Mouse (Mus musculus): ENCODE results near the gene Kif11. TPM values are rescaled to one million over a fixed set of nuclear protein-coding genes. Genes with fewer than 3 reads are reported as not detected.

Gene Kif11
- total RNA-seq, 4 experiments from 2014 or later, result 0.53 to 0.89 (median 0.58) TPM

GRCm38 (mm10) chr19:37376841-37377240 lies 638 bp downstream of the Kif11 start:
- DNase-seq (ENCODE audit: low spot score in 2 of 2), result no peak

- no peak for DNase-seq (ENCODE audit: low spot score in 2 of 2)
Observed at GRCm38 (mm10) chr19:37377404-37377990, 1.3 kb downstream of the Kif11 start.

GRCm38 (mm10) chr19:37378816-37379215 lies 2.6 kb downstream of the Kif11 start:
- DNase-seq (ENCODE audit: low spot score in 2 of 2), result no peak

GRCm38 (mm10) chr19:37386126-37386525 lies 9.9 kb downstream of the Kif11 start:
- DNase-seq (ENCODE audit: low spot score in 2 of 2), result no peak

GRCm38 (mm10) chr19:37391869-37392268 lies 15.7 kb downstream of the Kif11 start:
- no peak for DNase-seq (ENCODE audit: low spot score in 2 of 2)

GRCm38 (mm10) chr19:37396279-37396678 lies 20.1 kb downstream of the Kif11 start:
- no peak for DNase-seq (ENCODE audit: low spot score in 2 of 2)

GRCm38 (mm10) chr19:37400936-37401335 lies 24.7 kb downstream of the Kif11 start:
- no peak for DNase-seq (ENCODE audit: low spot score in 2 of 2)

- DNase-seq (ENCODE audit: low spot score in 2 of 2), result no peak
Observed at GRCm38 (mm10) chr19:37418294-37418693, 42.1 kb downstream of the Kif11 start.

GRCm38 (mm10) chr19:37419613-37420012 lies 43.4 kb downstream of the Kif11 start:
- DNase-seq (ENCODE audit: low spot score in 2 of 2), result no peak

- DNase-seq (ENCODE audit: low spot score in 2 of 2), result no peak
Observed at GRCm38 (mm10) chr19:37428589-37428988, 52.4 kb downstream of the Kif11 start.

GRCm38 (mm10) chr19:37431139-37431756 lies 55.0 kb downstream of the Kif11 start:
- no peak for DNase-seq (ENCODE audit: low spot score in 2 of 2)

- DNase-seq (ENCODE audit: low spot score in 2 of 2), result no peak
Observed at GRCm38 (mm10) chr19:37432868-37433570, 56.8 kb downstream of the Kif11 start.

- DNase-seq (ENCODE audit: low spot score in 2 of 2), result no peak
Observed at GRCm38 (mm10) chr19:37433895-37434262, 57.7 kb downstream of the Kif11 start.

GRCm38 (mm10) chr19:37434263-37434951 lies 58.2 kb downstream of the Kif11 start, which contains the start of gene Hhex:
Gene Hhex, plus strand, starts transcription at chr19:37434810.
- DNase-seq (ENCODE audit: low spot score in 2 of 2), result peak in 1 of 2 experiments; percentile 13

- DNase-seq (ENCODE audit: low spot score in 2 of 2), result no peak
Observed at GRCm38 (mm10) chr19:37435041-37435852, 59.0 kb downstream of the Kif11 start.

- no peak for DNase-seq (ENCODE audit: low spot score in 2 of 2)
Observed at GRCm38 (mm10) chr19:37435853-37436174, 59.6 kb downstream of the Kif11 start.

- no peak for DNase-seq (ENCODE audit: low spot score in 2 of 2)
Observed at GRCm38 (mm10) chr19:37436514-37437288, 60.5 kb downstream of the Kif11 start.

- DNase-seq (ENCODE audit: low spot score in 2 of 2), result no peak
Observed at GRCm38 (mm10) chr19:37437289-37437606, 61.0 kb downstream of the Kif11 start.

- no peak for DNase-seq (ENCODE audit: low spot score in 2 of 2)
Observed at GRCm38 (mm10) chr19:37440181-37440580, 64.0 kb downstream of the Kif11 start.

GRCm38 (mm10) chr19:37440708-37441475 lies 64.7 kb downstream of the Kif11 start:
- no peak for DNase-seq (ENCODE audit: low spot score in 2 of 2)
